Mouse (Mus musculus): ENCODE results near the gene Atp10a.

Atp10a gene

GRCm38 (mm10) chr7:58690997-58691596 lies 35.1 kb downstream of the Atp10a start:
- no peak for DNase-seq

- peak; percentile 15 for DNase-seq
Measured at GRCm38 (mm10) chr7:58692704-58693103, 36.7 kb downstream of the Atp10a start.

GRCm38 (mm10) chr7:58693342-58693741 lies 37.4 kb downstream of the Atp10a start:
- DNase-seq: peak; percentile 11

- no peak for DNase-seq
Measured at GRCm38 (mm10) chr7:58695661-58696060, 39.7 kb downstream of the Atp10a start.

- no peak for DNase-seq
Measured at GRCm38 (mm10) chr7:58697092-58697491, 41.1 kb downstream of the Atp10a start.

GRCm38 (mm10) chr7:58698738-58699442 lies 42.9 kb downstream of the Atp10a start:
- no peak for DNase-seq

- DNase-seq: no peak
Measured at GRCm38 (mm10) chr7:58701311-58701710, 45.3 kb downstream of the Atp10a start.

GRCm38 (mm10) chr7:58705158-58705557 lies 49.2 kb downstream of the Atp10a start:
- no peak for DNase-seq

- no peak for DNase-seq
Measured at GRCm38 (mm10) chr7:58709306-58709705, 53.3 kb downstream of the Atp10a start.

- no peak for DNase-seq
Measured at GRCm38 (mm10) chr7:58710312-58710711, 54.3 kb downstream of the Atp10a start.

GRCm38 (mm10) chr7:58711811-58712210 lies 55.8 kb downstream of the Atp10a start:
- DNase-seq: no peak

- DNase-seq: no peak
Measured at GRCm38 (mm10) chr7:58715576-58716144, 59.7 kb downstream of the Atp10a start.

GRCm38 (mm10) chr7:58716626-58717025 lies 60.7 kb downstream of the Atp10a start:
- DNase-seq: no peak

- DNase-seq: no peak
Measured at GRCm38 (mm10) chr7:58718556-58718955, 62.6 kb downstream of the Atp10a start.

GRCm38 (mm10) chr7:58719218-58719938 lies 63.4 kb downstream of the Atp10a start:
- no peak for DNase-seq

- DNase-seq: no peak
Measured at GRCm38 (mm10) chr7:58722250-58722649, 66.3 kb downstream of the Atp10a start.

- no peak for DNase-seq
Measured at GRCm38 (mm10) chr7:58730201-58730600, 74.2 kb downstream of the Atp10a start.

GRCm38 (mm10) chr7:58730831-58731230 lies 74.9 kb downstream of the Atp10a start:
- no peak for DNase-seq

- DNase-seq: no peak
Measured at GRCm38 (mm10) chr7:58732406-58732805, 76.4 kb downstream of the Atp10a start.

- DNase-seq: no peak
Measured at GRCm38 (mm10) chr7:58733490-58733901, 77.5 kb downstream of the Atp10a start.

GRCm38 (mm10) chr7:58736841-58737547 lies 81.0 kb downstream of the Atp10a start:
- DNase-seq: no peak

- no peak for DNase-seq
Measured at GRCm38 (mm10) chr7:58740196-58740595, 84.2 kb downstream of the Atp10a start.

- DNase-seq: no peak
Measured at GRCm38 (mm10) chr7:58740842-58741241, 84.9 kb downstream of the Atp10a start.
